In the genomic region with DNA sequence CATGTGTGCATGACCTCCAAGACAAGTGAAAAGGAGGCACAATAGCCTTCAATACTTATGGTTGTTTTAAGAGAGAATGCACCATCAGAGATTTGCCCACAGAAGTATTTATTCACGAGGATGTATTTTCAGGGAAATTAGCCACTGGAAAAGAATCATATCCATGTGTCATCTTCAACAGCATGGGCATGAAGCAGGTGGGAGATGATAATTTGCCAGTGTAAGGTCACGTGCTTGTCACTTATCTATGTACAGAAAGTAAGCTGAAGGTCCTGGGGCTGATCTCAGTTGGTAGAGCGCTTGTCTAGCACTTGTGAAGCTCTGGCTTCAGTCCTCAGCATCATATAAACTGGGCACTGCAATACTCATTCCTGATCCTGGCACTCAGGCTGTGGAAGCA, we compare ENCODE assay signal across 28 mouse cellular contexts. TPM values are rescaled to one million over a fixed set of nuclear protein-coding genes. Genes with fewer than 3 reads are reported as not detected.
A peak's percentile ranks its signal among the peaks of the same experiment; 100 is the strongest.
DNase-seq lines count a peak whose midpoint lies in the region; ATAC-seq and TF ChIP-seq lines count a peak whose summit lies in the region.
"Had no signal": no experiment of that assay in that cellular context is flagged by ENCODE, and none has a peak within 500 bp of the region (broad histone marks: within the 10 kb centered on the region; RNA-seq: fewer than 3 reads in every experiment).

No protein-coding gene starts in this region.

- 83% methylated on average over 3 of the region's 3 CpGs for WGBS in heart, postnatal 0 days
- WGBS in liver, postnatal 0 days (ENCODE audit: insufficient replicate concordance): 64% methylated on average over 3 of the region's 3 CpGs
- 89% methylated on average over 3 of the region's 3 CpGs for WGBS in forebrain, embryonic 11.5 days

- H3K9me3 ChIP-seq in heart, postnatal 0 days (replicated peaks; ENCODE audit: control insufficient read depth, low read length): no peaks in the 10 kb centered on the region
- no peaks in the 10 kb centered on the region for H3K9me3 ChIP-seq in MEL (replicated peaks; ENCODE audit: insufficient read depth, low read length)
- H3K9me3 ChIP-seq in erythroblast, embryonic 14.5 days (ENCODE audit: control insufficient read depth, low read length): no peaks in the 10 kb centered on the region
- H3K9me3 ChIP-seq in liver, postnatal 0 days (ENCODE audit: low read length): no peaks in the 10 kb centered on the region
- no peaks in the 10 kb centered on the region for H3K9me3 ChIP-seq in forebrain, embryonic 11.5 days (ENCODE audit: control insufficient read depth, low read length)
- H3K9me3 ChIP-seq: embryonic facial prominence, embryonic 10.5 days; embryonic facial prominence, embryonic 15.5 days; forebrain, embryonic 10.5 days; heart, embryonic 13.5 days; intestine, embryonic 15.5 days; limb, embryonic 13.5 days; midbrain, embryonic 12.5 days; neural tube, embryonic 13.5 days had no signal

- no peaks in the 10 kb centered on the region for H3K27me3 ChIP-seq in heart, postnatal 0 days (ENCODE audit: control insufficient read depth, insufficient read depth, low read length)
- no peaks in the 10 kb centered on the region for H3K27me3 ChIP-seq in MEL (ENCODE audit: control insufficient read depth in 1 of 2, insufficient read depth in 2 of 2, low read length in 2 of 2)
- peaks cover 5% of the 10 kb centered on the region for H3K27me3 ChIP-seq in erythroblast, embryonic 14.5 days (ENCODE audit: control insufficient read depth)
- no peaks in the 10 kb centered on the region for H3K27me3 ChIP-seq in liver, postnatal 0 days (ENCODE audit: insufficient read depth, low read length)
- H3K27me3 ChIP-seq in forebrain, embryonic 11.5 days (ENCODE audit: control insufficient read depth, insufficient read depth, low read length): no peaks in the 10 kb centered on the region; the same call in 1 of the 2 replicates
- H3K27me3 ChIP-seq: embryonic facial prominence, embryonic 15.5 days; heart, embryonic 13.5 days; intestine, embryonic 15.5 days had no signal

- H3K9ac ChIP-seq in heart, postnatal 0 days (replicated peaks; ENCODE audit: low read depth, low read length): no peak overlapping the region
- no peak overlapping the region for H3K9ac ChIP-seq in MEL (ENCODE audit: control insufficient read depth, low read depth, low read length, poor library complexity, severe bottlenecking)
- H3K9ac ChIP-seq in liver, postnatal 0 days (replicated peaks): no peak overlapping the region
- H3K9ac ChIP-seq in forebrain, embryonic 11.5 days (ENCODE audit: low read length): no peak overlapping the region
- H3K9ac ChIP-seq: embryonic facial prominence, embryonic 15.5 days; intestine, embryonic 15.5 days; midbrain, embryonic 12.5 days; neural tube, embryonic 13.5 days had no signal

- ATAC-seq in heart, postnatal 0 days (ENCODE audit: insufficient read depth, low read depth): no peak
- ATAC-seq in liver, postnatal 0 days: peak; percentile 46; the same call in 1 of the 2 replicates
- no peak for ATAC-seq in forebrain, embryonic 11.5 days (replicated peaks; ENCODE audit: low FRiP score)
- ATAC-seq: forebrain, embryonic 16.5 days; hindbrain, embryonic 16.5 days; intestine, embryonic 15.5 days; lung, postnatal 0 days had no signal

- H3K4me3 ChIP-seq in heart, postnatal 0 days (ENCODE audit: low read depth, low read length): no peak overlapping the region
- no peak overlapping the region for H3K4me3 ChIP-seq in MEL (ENCODE audit: control insufficient read depth in 1 of 2, insufficient read depth in 1 of 2, low read depth in 2 of 2, low read length in 2 of 2)
- peak overlapping the region; percentile 41 for H3K4me3 ChIP-seq in erythroblast, embryonic 14.5 days (replicated peaks)
- no peak overlapping the region; the same call in 1 of the 2 replicates for H3K4me3 ChIP-seq in liver, postnatal 0 days (ENCODE audit: low read depth, low read length)
- H3K4me3 ChIP-seq in forebrain, embryonic 11.5 days (ENCODE audit: low read depth, low read length): no peak overlapping the region

- peaks cover 6% of the 10 kb centered on the region; the same call in 1 of the 2 replicates for H3K4me1 ChIP-seq in heart, postnatal 0 days (ENCODE audit: control insufficient read depth, insufficient read depth)
- no peaks in the 10 kb centered on the region for H3K4me1 ChIP-seq in MEL (ENCODE audit: control insufficient read depth in 1 of 2, insufficient read depth in 2 of 2, low read length in 2 of 2)
- H3K4me1 ChIP-seq in erythroblast, embryonic 14.5 days (ENCODE audit: control insufficient read depth): peaks cover 34% of the 10 kb centered on the region
- H3K4me1 ChIP-seq in liver, postnatal 0 days (ENCODE audit: insufficient read depth): peaks cover 18% of the 10 kb centered on the region
- no peaks in the 10 kb centered on the region for H3K4me1 ChIP-seq in forebrain, embryonic 11.5 days (replicated peaks; ENCODE audit: control insufficient read depth, insufficient read depth, low read length)
- H3K4me1 ChIP-seq: embryonic facial prominence, embryonic 15.5 days; intestine, embryonic 15.5 days had no signal

- no peaks in the 10 kb centered on the region for H3K36me3 ChIP-seq in heart, postnatal 0 days (replicated peaks; ENCODE audit: control insufficient read depth, insufficient read depth, low read length)
- peaks cover 0 to 3% of the 10 kb centered on the region in 2 experiments; a peak in 2 of 4 replicates for H3K36me3 ChIP-seq in MEL (ENCODE audit: control insufficient read depth in 1 of 2, insufficient read depth in 2 of 2, low read length in 2 of 2)
- H3K36me3 ChIP-seq in erythroblast, embryonic 14.5 days (ENCODE audit: control insufficient read depth): no peaks in the 10 kb centered on the region
- no peaks in the 10 kb centered on the region for H3K36me3 ChIP-seq in liver, postnatal 0 days (replicated peaks; ENCODE audit: insufficient read depth, low read length)
- H3K36me3 ChIP-seq in forebrain, embryonic 11.5 days (ENCODE audit: control insufficient read depth, insufficient read depth, low read length): no peaks in the 10 kb centered on the region
- H3K36me3 ChIP-seq: embryonic facial prominence, embryonic 10.5 days; embryonic facial prominence, embryonic 15.5 days; forebrain, embryonic 10.5 days; heart, embryonic 13.5 days; intestine, embryonic 15.5 days; limb, embryonic 13.5 days; midbrain, embryonic 12.5 days; neural tube, embryonic 13.5 days had no signal

- intact Hi-C loops in heart, postnatal 10 days (cut with DNase I): loop anchor here (2.0 to 5.0 kb wide), 2 partner anchors 29 to 34 kb away; partner anchors contain the start of gene Gbp3

- no peak for TF ChIP-seq RAD21 in MEL (IDR thresholded peaks at IDR 0.05; ENCODE audit: low read depth, low read length)

- H3K27ac ChIP-seq in heart, postnatal 0 days (ENCODE audit: low read depth): no peak overlapping the region
- no peak overlapping the region for H3K27ac ChIP-seq in MEL (ENCODE audit: control insufficient read depth, low read depth, low read length)
- H3K27ac ChIP-seq in liver, postnatal 0 days (ENCODE audit: low read depth): no peak overlapping the region
- H3K27ac ChIP-seq in forebrain, embryonic 11.5 days (ENCODE audit: low read depth, low read length): no peak overlapping the region
- H3K27ac ChIP-seq: embryonic facial prominence, embryonic 10.5 days; embryonic facial prominence, embryonic 15.5 days; forebrain, embryonic 10.5 days; heart, embryonic 13.5 days; intestine, embryonic 15.5 days; limb, embryonic 13.5 days; macrophage; midbrain, embryonic 12.5 days; neural tube, embryonic 13.5 days had no signal

- TF ChIP-seq EP300 in heart, postnatal 0 days (IDR thresholded peaks at IDR 0.05; ENCODE audit: low read depth): no peak
- TF ChIP-seq EP300 in MEL (IDR thresholded peaks at IDR 0.05; ENCODE audit: low read depth in 1 of 2, low read length in 2 of 2): no peak
- TF ChIP-seq EP300 in liver, postnatal 0 days (IDR thresholded peaks at IDR 0.05; ENCODE audit: low read depth): no peak

- H3K4me2 ChIP-seq in heart, postnatal 0 days (ENCODE audit: low read depth, low read length): peak overlapping the region; percentile 98
- H3K4me2 ChIP-seq in liver, postnatal 0 days (ENCODE audit: low read depth, low read length): peak overlapping the region; percentile 87; the same call in 1 of the 2 replicates
- H3K4me2 ChIP-seq in forebrain, embryonic 11.5 days (ENCODE audit: low read depth, low read length, severe bottlenecking): no peak overlapping the region

- no peak for TF ChIP-seq POLR2A in MEL (IDR thresholded peaks at IDR 0.05; ENCODE audit: control insufficient read depth in 1 of 2, insufficient read depth in 1 of 2, low read depth in 1 of 2, low read length in 2 of 2, poor library complexity in 1 of 2)

- no peak for TF ChIP-seq CTCF in heart, postnatal 0 days (IDR thresholded peaks at IDR 0.05; ENCODE audit: low read depth)
- TF ChIP-seq CTCF in MEL (IDR thresholded peaks at IDR 0.05 in 2 of 3, conservative IDR thresholded peaks at IDR 0.05 in 1 of 3; ENCODE audit: control insufficient read depth in 1 of 3, insufficient read depth in 1 of 3, low read depth in 2 of 3, low read length in 3 of 3, poor library complexity in 1 of 3, severe bottlenecking in 1 of 3): no peak
- no peak for TF ChIP-seq CTCF in liver, postnatal 0 days (IDR thresholded peaks at IDR 0.05; ENCODE audit: low read depth)

- DNase-seq in heart, postnatal 0 days (ENCODE audit: low spot score): no peak
- no peak for DNase-seq in heart, postnatal 10 days
- DNase-seq in MEL (ENCODE audit: low read depth, low spot score): peak; percentile 7
- no peak for DNase-seq in liver, postnatal 0 days
- no peak for DNase-seq in forebrain, embryonic 11.5 days (ENCODE audit: low spot score)
- no peak for DNase-seq in left cerebral cortex, adult 8-10 months (ENCODE audit: low spot score in 2 of 2)
- DNase-seq: adrenal gland, postnatal 14 days; cerebellum, adult 18-20 months; cerebellum, postnatal 14 days; kidney, adult 9 months; kidney, postnatal 10 days; layer of hippocampus, adult 9-11 months; lung, adult 18-20 months; thymus, adult 2 months; thymus, postnatal 36 days had no signal

- no peaks in the 10 kb centered on the region; the same call in 1 of the 2 replicates for H3K79me2 ChIP-seq in MEL (ENCODE audit: control insufficient read depth, insufficient read depth, low read length, poor library complexity)

RNA-seq across cellular contexts. Expression of gene Gbp7, which starts 1.5 kb away (rescaled TPM):
- total RNA-seq in heart, postnatal 0 days (2014; rRNA removed; ENCODE audit: low replicate concordance): 5.4 and 6.0 TPM in 2 replicates
- polyA plus RNA-seq in heart, postnatal 0 days (2015; fragmentation: Nextera tagmentation; extraction: Ambion mirVana): 5.3 and 5.4 TPM in 2 replicates
- total RNA-seq in heart, postnatal 10 days (2021): 10 to 100 TPM in 1 of 2 experiments, 1 to 10 TPM in 1; 7.1 to 10.5 TPM
- total RNA-seq in MEL (2012; rRNA removed): 1.6 and 3.9 TPM in 2 replicates
- polyA plus RNA-seq in MEL (2012; ENCODE audit: insufficient read depth in 1 of 2, insufficient read length in 2 of 2, low read depth in 1 of 2, low replicate concordance in 2 of 2, missing spikeins in 1 of 2): 1 to 10 TPM in 1 of 2 experiments, not detected in 1; 1.9 TPM
- 0.04 TPM in 2 replicates for polyA plus RNA-seq in erythroblast, embryonic 14.5 days (2012)
- 7.1 and 7.8 TPM in 2 replicates for polyA plus RNA-seq in liver, postnatal 0 days (2015; fragmentation: Nextera tagmentation; extraction: Ambion mirVana)
- polyA plus RNA-seq in forebrain, embryonic 11.5 days (2014; fragmentation: Nextera tagmentation; extraction: Ambion mirVana): 0.80 and 1.0 TPM in 2 replicates
- 1 to 10 TPM; 2.9 to 3.4 (median 3.3) TPM for total RNA-seq in left cerebral cortex, adult 8-10 months (2022)

RNA-seq across cellular contexts. Expression of gene Gbp3, which starts 28.2 kb away (rescaled TPM):
- total RNA-seq in heart, postnatal 0 days (2014; rRNA removed; ENCODE audit: low replicate concordance): 14.4 and 30.1 TPM in 2 replicates
- polyA plus RNA-seq in heart, postnatal 0 days (2015; fragmentation: Nextera tagmentation; extraction: Ambion mirVana): 5.3 and 6.0 TPM in 2 replicates
- 10 to 100 TPM in 1 of 2 experiments, 1 to 10 TPM in 1; 9.2 to 12.2 TPM for total RNA-seq in heart, postnatal 10 days (2021)
- total RNA-seq in MEL (2012; rRNA removed): 0.20 and 0.35 TPM in 2 replicates
- under 1 TPM in 1 of 2 experiments, not detected in 1; 0.85 TPM for polyA plus RNA-seq in MEL (2012; ENCODE audit: insufficient read depth in 1 of 2, insufficient read length in 2 of 2, low read depth in 1 of 2, low replicate concordance in 2 of 2, missing spikeins in 1 of 2)
- polyA plus RNA-seq in erythroblast, embryonic 14.5 days (2012): not detected in 2 replicates
- 3.6 and 4.0 TPM in 2 replicates for polyA plus RNA-seq in liver, postnatal 0 days (2015; fragmentation: Nextera tagmentation; extraction: Ambion mirVana)
- polyA plus RNA-seq in forebrain, embryonic 11.5 days (2014; fragmentation: Nextera tagmentation; extraction: Ambion mirVana): 0.40 TPM in 1 of 2 replicates, not detected in the other
- 10 to 100 TPM in 1 of 4 experiments, 1 to 10 TPM in 3; 7.9 to 11.0 (median 8.5) TPM for total RNA-seq in left cerebral cortex, adult 8-10 months (2022)

RNA-seq across cellular contexts. Expression of gene Gbp5, which starts 37.8 kb away (rescaled TPM):
- total RNA-seq in heart, postnatal 0 days (2014; rRNA removed; ENCODE audit: low replicate concordance): 1.6 and 4.4 TPM in 2 replicates
- polyA plus RNA-seq in heart, postnatal 0 days (2015; fragmentation: Nextera tagmentation; extraction: Ambion mirVana): 0.33 and 0.44 TPM in 2 replicates
- 1 to 10 TPM; 4.8 to 6.7 TPM for total RNA-seq in heart, postnatal 10 days (2021)
- not detected in 2 replicates for total RNA-seq in MEL (2012; rRNA removed)
- polyA plus RNA-seq in MEL (2012; ENCODE audit: insufficient read depth in 1 of 2, insufficient read length in 2 of 2, low read depth in 1 of 2, low replicate concordance in 2 of 2, missing spikeins in 1 of 2): under 1 TPM in 1 of 2 experiments, not detected in 1; 0.03 TPM
- polyA plus RNA-seq in erythroblast, embryonic 14.5 days (2012): not detected in 2 replicates
- polyA plus RNA-seq in liver, postnatal 0 days (2015; fragmentation: Nextera tagmentation; extraction: Ambion mirVana): 0.13 and 0.20 TPM in 2 replicates
- polyA plus RNA-seq in forebrain, embryonic 11.5 days (2014; fragmentation: Nextera tagmentation; extraction: Ambion mirVana): not detected in 2 replicates
- total RNA-seq in left cerebral cortex, adult 8-10 months (2022): 1 to 10 TPM; 2.4 to 5.2 (median 3.3) TPM
- polyA plus RNA-seq: embryonic facial prominence, embryonic 10.5 days; forebrain, embryonic 10.5 days; forebrain, embryonic 16.5 days; midbrain, embryonic 12.5 days had no signal
